Mouse (Mus musculus) liver, embryonic 12.5 days (tissue): ENCODE results near the gene Rnf135. TPM values are rescaled to one million over a fixed set of nuclear protein-coding genes. Genes with fewer than 3 reads are reported as not detected.
A peak's percentile ranks its signal among the peaks of the same experiment; 100 is the strongest.
"Not testable (repeated sequence)": the region's sequence is repeated elsewhere in the genome, so short reads cannot be mapped to it uniquely, and the experiment has no call there.

Source experiments
- ATAC-seq: fragments of 200-750 bp; cut with Nextera tagmentation; 2 replicates; pipeline ENCODE4 v1.8.0; 2017; ENCODE audit warnings: moderate number of reproducible peaks, mild to moderate bottlenecking, moderate library complexity
- H3K27ac ChIP-seq: fragments of 300-500 bp; sonication (generic); 2 replicates; pipeline ENCODE4 v1.5.1; 2016; ENCODE audit warnings: mild to moderate bottlenecking
- H3K27me3 ChIP-seq: fragments of 300-500 bp; sonication (generic); replicated peaks from 2 replicates; pipeline ENCODE4 v1.6.1; 2016; ENCODE audit warnings: mild to moderate bottlenecking, moderate library complexity
- H3K36me3 ChIP-seq: fragments of 300-500 bp; sonication (generic); 2 replicates; pipeline ENCODE4 v1.6.1; 2016; ENCODE audit warnings: mild to moderate bottlenecking, moderate library complexity
- H3K4me1 ChIP-seq: fragments of 300-500 bp; sonication (generic); 2 replicates; pipeline ENCODE4 v1.6.1; 2016
- H3K4me2 ChIP-seq: fragments of 300-500 bp; sonication (generic); 2 replicates; pipeline ENCODE4 v1.6.1; 2016; ENCODE audit warnings: mild to moderate bottlenecking, moderate library complexity
- H3K4me3 ChIP-seq: fragments of 300-500 bp; sonication (generic); 2 replicates; pipeline ENCODE4 v1.5.1; 2016; ENCODE audit warnings: mild to moderate bottlenecking, moderate library complexity
- H3K9ac ChIP-seq: fragments of 300-500 bp; sonication (generic); 2 replicates; pipeline ENCODE4 v1.6.1; 2016; ENCODE audit warnings: mild to moderate bottlenecking, moderate library complexity
- H3K9me3 ChIP-seq: fragments of 300-500 bp; sonication (generic); replicated peaks from 2 replicates; pipeline ENCODE4 v1.6.1; 2016; ENCODE audit warnings: mild to moderate bottlenecking, moderate library complexity
- WGBS: fragments of 180-500 bp; shearing (Covaris S2); methylation state at CpG from one replicate; pipeline ENCODE4 v1.1.7; 2016; ENCODE audit not compliant: insufficient replicate concordance; 5-methylcytosine and 5-hydroxymethylcytosine counted together
- polyA plus RNA-seq: library from polyadenylated mRNA; unstranded; fragments of >200 nt; fragmentation: Nextera tagmentation; extraction: Ambion mirVana; gene quantifications from 2 replicates; pipeline ENCODE4 v1.2.1, GENCODE M21; 2016

Gene Rnf135
- polyA plus RNA-seq, 1 experiment from 2014 or later, result 4.2 TPM

- H3K4me1 ChIP-seq, result peaks cover 29% of the 10 kb centered on the region
- H3K4me3 ChIP-seq, result peak overlapping the region; percentile 74; the same call in 1 of the 2 replicates
- no peaks in the 10 kb centered on the region for H3K27me3 ChIP-seq
- no peaks in the 10 kb centered on the region for H3K9me3 ChIP-seq
- ATAC-seq, result 0 out of 2 replicates have a peak, but pooled peaks have one; percentile 3
- WGBS, result 34% methylated on average over 7 of the region's 7 CpGs
- no peak overlapping the region for H3K27ac ChIP-seq
- H3K36me3 ChIP-seq, result peaks cover 12% of the 10 kb centered on the region
- H3K9ac ChIP-seq, result no peak overlapping the region
- H3K4me2 ChIP-seq, result peak overlapping the region; percentile 80
Measured at GRCm38 (mm10) chr11:80208465-80208859, 24.8 kb downstream of the Rnf135 start.

DNA sequence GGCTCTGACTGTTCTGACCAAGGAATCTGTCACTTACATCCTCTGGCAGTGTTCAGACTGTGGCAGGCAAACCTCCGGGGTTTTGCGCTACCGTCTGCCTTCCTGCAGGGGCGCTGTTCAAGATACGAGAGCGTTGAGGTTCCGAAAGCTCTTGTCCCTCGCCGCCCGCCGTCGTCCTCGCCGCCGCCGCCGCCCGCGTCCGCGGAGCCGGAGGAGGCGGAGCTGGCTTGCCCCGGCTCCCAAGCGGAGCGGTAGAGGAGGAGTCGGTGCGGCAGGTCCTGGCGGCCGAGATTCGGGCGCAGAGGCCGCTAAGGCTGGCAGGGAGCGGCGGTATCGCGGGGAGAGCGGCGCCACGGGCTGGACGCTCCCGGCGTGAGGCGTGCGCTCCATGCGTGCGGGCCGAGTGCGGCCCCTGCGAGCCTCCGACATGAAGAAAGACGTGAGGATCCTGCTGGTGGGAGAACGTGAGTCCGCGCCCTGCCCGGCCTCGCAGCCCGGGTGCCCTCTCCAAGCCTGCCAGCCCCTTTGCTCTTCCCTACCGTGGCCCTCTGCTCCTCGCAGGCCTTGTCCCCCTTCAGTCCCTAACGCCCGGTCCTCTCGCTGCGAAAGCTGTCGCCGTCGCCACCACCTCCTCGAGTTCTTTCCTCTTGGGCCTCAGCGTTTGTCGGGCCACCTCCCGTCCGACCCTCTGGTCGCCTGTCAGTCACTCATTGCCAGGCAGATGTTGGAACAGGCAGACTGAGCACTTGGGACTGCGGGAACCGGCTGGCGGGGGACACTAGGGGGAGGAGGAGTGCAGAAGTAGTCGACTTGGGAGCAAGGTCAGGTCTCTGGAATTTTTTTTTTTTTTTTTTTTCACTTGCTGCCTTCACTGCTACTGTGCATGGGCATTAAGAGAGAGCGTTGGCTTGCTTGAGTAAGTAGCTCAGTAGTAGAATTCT, 25.5 kb downstream of the Rnf135 start, which contains the start of gene Rhot1:
Gene Rhot1, plus strand, starts transcription at position 160 of the 941 bp plus-strand sequence.
- ATAC-seq, result peak; percentile 94

GRCm38 (mm10) chr11:80210321-80210720, 26.7 kb downstream of the Rnf135 start:
- ATAC-seq, result no peak
- WGBS, result 22% methylated on average over 6 of the region's 6 CpGs
- peak overlapping the region; percentile 80 for H3K4me2 ChIP-seq
- no peak overlapping the region for H3K27ac ChIP-seq
- H3K9ac ChIP-seq, result peak overlapping the region; percentile 95
- H3K9me3 ChIP-seq, result no peaks in the 10 kb centered on the region
- H3K27me3 ChIP-seq, result no peaks in the 10 kb centered on the region
- peaks cover 29% of the 10 kb centered on the region for H3K4me1 ChIP-seq
- peaks cover 27% of the 10 kb centered on the region for H3K36me3 ChIP-seq
- peak overlapping the region; percentile 74 for H3K4me3 ChIP-seq

More for the DNA sequence above, 25.5 kb downstream of the Rnf135 start, which contains the start of gene Rhot1:
- H3K36me3 ChIP-seq, result peaks cover 17% of the 10 kb centered on the region
- H3K4me1 ChIP-seq, result peaks cover 29% of the 10 kb centered on the region
- peak within 1 kb of the TSS; percentile 74 for H3K4me3 ChIP-seq
- H3K27me3 ChIP-seq, result no peaks in the 10 kb centered on the region
- H3K9me3 ChIP-seq, result no peaks in the 10 kb centered on the region
- H3K9ac ChIP-seq, result peak within 1 kb of the TSS; percentile 95
- peak within 1 kb of the TSS; percentile 80 for H3K4me2 ChIP-seq
- H3K27ac ChIP-seq, result peak within 1 kb of the TSS; percentile 95
- WGBS, result under 1% methylated on average over 78 of the region's 78 CpGs

DNA sequence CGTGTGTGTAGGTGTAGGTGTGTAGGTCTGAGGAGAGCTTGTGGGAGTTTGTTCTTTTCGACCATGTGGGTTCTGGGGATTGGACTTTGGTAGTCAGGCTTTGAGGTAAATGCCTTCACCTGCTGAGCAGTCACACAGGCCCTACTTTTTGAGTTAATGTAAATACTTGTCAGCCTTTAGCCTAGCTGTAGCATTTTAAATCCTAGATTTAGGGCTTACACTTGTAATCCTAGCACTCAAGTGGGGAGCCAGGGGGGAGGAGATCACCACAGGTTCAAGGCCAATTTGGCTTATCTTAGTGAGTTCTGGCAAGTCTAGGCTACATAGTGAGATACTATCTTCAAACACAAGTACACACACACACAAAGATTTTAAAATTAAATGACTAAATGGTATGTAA, 28.6 kb downstream of the Rnf135 start:
- H3K4me2 ChIP-seq, result no peak overlapping the region
- no peak overlapping the region for H3K4me3 ChIP-seq
- peaks cover 29% of the 10 kb centered on the region for H3K4me1 ChIP-seq
- WGBS, result 85% methylated on average over 2 of the region's 2 CpGs
- peaks cover 39% of the 10 kb centered on the region for H3K36me3 ChIP-seq
- no peaks in the 10 kb centered on the region for H3K27me3 ChIP-seq
- ATAC-seq, result no peak
- no peak overlapping the region for H3K27ac ChIP-seq
- no peak overlapping the region for H3K9ac ChIP-seq
- H3K9me3 ChIP-seq, result no peaks in the 10 kb centered on the region

GRCm38 (mm10) chr11:80215291-80215690, 31.6 kb downstream of the Rnf135 start:
- Histone ChIP-seq H3K4me2 (no peak overlapping the region), H3K9me3 (no peaks in the 10 kb centered on the region), H3K4me3 (no peak overlapping the region), H3K36me3 (peaks cover 46% of the 10 kb centered on the region), H3K27ac (no peak overlapping the region), H3K4me1 (peaks cover 21% of the 10 kb centered on the region), H3K27me3 (no peaks in the 10 kb centered on the region), H3K9ac (no peak overlapping the region)
- no peak for ATAC-seq
- WGBS, result 72% methylated on average over 3 of the region's 3 CpGs

GRCm38 (mm10) chr11:80218657-80219293, 35.1 kb downstream of the Rnf135 start:
- no peak overlapping the region for H3K4me2 ChIP-seq
- no peaks in the 10 kb centered on the region for H3K4me1 ChIP-seq
- H3K27me3 ChIP-seq, result no peaks in the 10 kb centered on the region
- peaks cover 61% of the 10 kb centered on the region for H3K36me3 ChIP-seq
- WGBS, result 78% methylated on average over 11 of the region's 11 CpGs
- H3K9me3 ChIP-seq, result no peaks in the 10 kb centered on the region
- no peak overlapping the region for H3K9ac ChIP-seq
- no peak for ATAC-seq
- no peak overlapping the region for H3K27ac ChIP-seq
- H3K4me3 ChIP-seq, result no peak overlapping the region

DNA sequence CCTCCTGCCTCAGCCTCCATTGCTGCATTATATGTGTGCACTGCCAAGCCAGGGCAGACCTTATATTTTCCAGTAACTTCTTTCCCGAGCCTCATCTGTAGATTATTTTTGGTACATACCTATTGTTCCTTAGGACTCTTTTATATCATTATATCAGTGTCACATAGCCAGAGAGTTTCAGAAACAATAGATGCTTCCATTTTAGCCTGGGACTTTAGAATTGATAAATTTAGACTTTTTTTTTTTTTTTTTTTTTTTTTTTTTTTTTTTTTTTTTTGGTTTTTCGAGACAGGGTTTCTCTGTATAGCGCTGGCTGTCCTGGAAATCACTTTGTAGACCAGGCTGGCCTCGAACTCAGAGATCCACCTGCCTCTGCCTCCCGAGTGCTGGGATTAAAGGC, 46.4 kb downstream of the Rnf135 start:
- peaks cover 67% of the 10 kb centered on the region for H3K36me3 ChIP-seq
- ATAC-seq, result not testable (repeated sequence)
- WGBS, result 66% methylated on average over 4 of the region's 5 CpGs

DNA sequence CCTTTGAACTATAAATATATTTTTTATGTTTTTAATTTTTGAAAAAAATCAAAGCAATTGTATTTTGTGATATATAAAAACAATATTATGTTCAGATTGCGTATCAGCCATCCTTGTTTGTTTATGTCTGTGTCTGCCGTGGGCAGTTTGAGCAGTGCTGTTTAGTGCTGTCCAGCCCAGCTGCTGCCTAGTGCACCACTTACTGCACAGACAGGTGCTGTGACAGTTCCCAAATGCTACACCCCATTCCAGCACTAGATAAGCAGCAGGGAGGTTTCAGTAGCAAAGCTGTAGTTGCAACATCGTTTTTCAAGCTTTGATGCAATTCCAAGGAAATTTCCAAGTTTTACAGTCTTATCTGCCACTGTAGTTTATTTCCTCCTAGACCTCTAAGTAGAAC, 53.6 kb downstream of the Rnf135 start:
- 76% methylated on average over 3 of the region's 3 CpGs for WGBS
- no peak overlapping the region for H3K4me3 ChIP-seq
- H3K4me2 ChIP-seq, result no peak overlapping the region
- no peak overlapping the region for H3K9ac ChIP-seq
- H3K27me3 ChIP-seq, result no peaks in the 10 kb centered on the region
- no peaks in the 10 kb centered on the region for H3K9me3 ChIP-seq
- ATAC-seq, result no peak
- H3K36me3 ChIP-seq, result peaks cover 56% of the 10 kb centered on the region
- H3K27ac ChIP-seq, result no peak overlapping the region
- H3K4me1 ChIP-seq, result no peaks in the 10 kb centered on the region

More for the DNA sequence above, 46.4 kb downstream of the Rnf135 start:
- not testable (repeated sequence) for H3K9ac ChIP-seq, H3K9me3 ChIP-seq, H3K4me3 ChIP-seq, H3K27ac ChIP-seq, H3K4me1 ChIP-seq, H3K27me3 ChIP-seq, H3K4me2 ChIP-seq

DNA sequence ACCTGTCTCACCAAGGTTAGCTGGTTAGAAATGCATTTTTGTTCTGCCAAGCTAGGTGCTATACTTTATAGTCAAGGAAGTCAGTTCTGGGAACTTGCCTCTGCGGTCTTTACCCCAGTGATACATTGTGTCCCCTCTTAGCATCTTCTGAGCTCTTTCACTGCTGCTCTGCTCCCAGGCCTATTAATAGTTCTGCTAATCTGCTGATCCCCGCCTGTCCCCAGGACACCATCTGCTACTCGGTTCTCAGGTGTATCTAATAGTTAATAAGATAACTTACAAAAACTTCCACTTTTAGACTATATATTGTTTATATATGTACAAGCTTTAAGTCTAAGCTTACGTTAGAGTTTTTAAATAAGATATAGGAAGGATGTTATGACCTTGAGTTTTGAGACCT, 54.7 kb downstream of the Rnf135 start:
- peaks cover 56% of the 10 kb centered on the region for H3K36me3 ChIP-seq
- no peak overlapping the region for H3K4me3 ChIP-seq
- WGBS, result 76% methylated on average over 4 of the region's 4 CpGs

GRCm38 (mm10) chr11:80247026-80247425, 63.4 kb downstream of the Rnf135 start:
- Histone ChIP-seq H3K27ac (no peak overlapping the region), H3K9ac (no peak overlapping the region), H3K9me3 (no peaks in the 10 kb centered on the region), H3K36me3 (peaks cover 92% of the 10 kb centered on the region), H3K4me3 (no peak overlapping the region), H3K4me2 (no peak overlapping the region), H3K27me3 (no peaks in the 10 kb centered on the region), H3K4me1 (no peaks in the 10 kb centered on the region)
- no peak for ATAC-seq

More for the DNA sequence above, 54.7 kb downstream of the Rnf135 start:
- no peak overlapping the region for H3K4me2 ChIP-seq
- H3K9me3 ChIP-seq, result no peaks in the 10 kb centered on the region
- no peak overlapping the region for H3K27ac ChIP-seq
- no peaks in the 10 kb centered on the region for H3K27me3 ChIP-seq
- H3K9ac ChIP-seq, result no peak overlapping the region
- ATAC-seq, result no peak
- no peaks in the 10 kb centered on the region for H3K4me1 ChIP-seq

DNA sequence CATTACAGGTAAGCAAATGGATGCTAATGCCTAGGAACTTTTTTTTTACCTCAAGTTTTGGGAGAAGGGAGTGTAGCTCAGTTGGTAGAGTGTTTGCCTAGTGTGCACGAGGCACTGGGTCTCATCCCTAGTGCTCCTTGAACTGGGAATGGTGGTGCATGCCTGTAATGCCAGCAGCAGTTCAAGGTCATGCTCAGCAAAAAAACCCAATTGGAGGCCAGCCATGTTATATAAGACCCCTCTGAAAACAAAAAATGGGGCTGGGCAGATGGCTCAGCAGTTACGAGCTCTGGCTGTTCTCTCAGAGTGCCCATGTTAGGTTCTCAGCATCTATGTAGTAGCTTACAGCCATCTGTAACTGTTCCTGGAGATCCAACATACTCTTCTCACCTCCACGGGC, 64.9 kb downstream of the Rnf135 start:
- WGBS, result 77% methylated on average over 3 of the region's 3 CpGs

More for the DNA sequence above, 64.9 kb downstream of the Rnf135 start:
- H3K4me2 ChIP-seq, result no peak overlapping the region
- no peak overlapping the region for H3K27ac ChIP-seq
- H3K27me3 ChIP-seq, result no peaks in the 10 kb centered on the region
- H3K9ac ChIP-seq, result no peak overlapping the region
- H3K4me3 ChIP-seq, result no peak overlapping the region
- H3K36me3 ChIP-seq, result peaks cover 84% of the 10 kb centered on the region
- H3K9me3 ChIP-seq, result no peaks in the 10 kb centered on the region
- ATAC-seq, result no peak
- no peaks in the 10 kb centered on the region for H3K4me1 ChIP-seq
